Mouse (Mus musculus): Measurements from ENCODE around the gene 1700020D05Rik. TPM values are rescaled to one million over a fixed set of nuclear protein-coding genes. Genes with fewer than 3 reads are reported as not detected.

The 1700020D05Rik gene
- polyA plus RNA-seq, 1 experiment from 2014 or later: not detected

GRCm38 (mm10) chr19:5518721-5519120 is 15.1 kb upstream of the 1700020D05Rik start:
- WGBS: 83% methylated on average over 3 of the region's 3 CpGs
- Histone ChIP-seq H3K4me3 (ENCODE audit: low read length) (no peak overlapping the region), H3K4me1 (ENCODE audit: control insufficient read depth, insufficient read depth, low read length) (no peaks in the 10 kb centered on the region), H3K9ac (ENCODE audit: low read length) (no peak overlapping the region), H3K9me3 (replicated peaks; ENCODE audit: control insufficient read depth, low read length) (no peaks in the 10 kb centered on the region), H3K27me3 (ENCODE audit: control insufficient read depth, insufficient read depth, low read length) (no peaks in the 10 kb centered on the region), H3K27ac (ENCODE audit: low read length) (no peak overlapping the region), H3K36me3 (ENCODE audit: control insufficient read depth, insufficient read depth) (no peaks in the 10 kb centered on the region), H3K4me2 (ENCODE audit: low read depth, low read length) (no peak overlapping the region)
- no peak for ATAC-seq (replicated peaks; ENCODE audit: extremely low read depth, insufficient read depth, low FRiP score)

GRCm38 (mm10) chr19:5516906-5517505 is 13.4 kb upstream of the 1700020D05Rik start:
- Histone ChIP-seq H3K4me3 (ENCODE audit: low read length) (no peak overlapping the region), H3K9ac (ENCODE audit: low read length) (no peak overlapping the region), H3K9me3 (replicated peaks; ENCODE audit: control insufficient read depth, low read length) (no peaks in the 10 kb centered on the region), H3K4me2 (ENCODE audit: low read depth, low read length) (no peak overlapping the region), H3K36me3 (ENCODE audit: control insufficient read depth, insufficient read depth) (no peaks in the 10 kb centered on the region), H3K27me3 (ENCODE audit: control insufficient read depth, insufficient read depth, low read length) (no peaks in the 10 kb centered on the region), H3K27ac (ENCODE audit: low read length) (no peak overlapping the region), H3K4me1 (ENCODE audit: control insufficient read depth, insufficient read depth, low read length) (peaks cover 9% of the 10 kb centered on the region)
- WGBS: 77% methylated on average over 8 of the region's 8 CpGs
- no peak for ATAC-seq (replicated peaks; ENCODE audit: extremely low read depth, insufficient read depth, low FRiP score)

- ATAC-seq (replicated peaks; ENCODE audit: extremely low read depth, insufficient read depth, low FRiP score): no peak
- Histone ChIP-seq H3K4me2 (ENCODE audit: low read depth, low read length) (no peak overlapping the region), H3K27ac (ENCODE audit: low read length) (no peak overlapping the region), H3K9ac (ENCODE audit: low read length) (no peak overlapping the region), H3K4me1 (ENCODE audit: control insufficient read depth, insufficient read depth, low read length) (peaks cover 17% of the 10 kb centered on the region), H3K36me3 (ENCODE audit: control insufficient read depth, insufficient read depth) (no peaks in the 10 kb centered on the region), H3K27me3 (ENCODE audit: control insufficient read depth, insufficient read depth, low read length) (no peaks in the 10 kb centered on the region), H3K4me3 (ENCODE audit: low read length) (no peak overlapping the region), H3K9me3 (replicated peaks; ENCODE audit: control insufficient read depth, low read length) (no peaks in the 10 kb centered on the region)
- 87% methylated on average over 7 of the region's 7 CpGs for WGBS
These were observed 12.5 kb upstream of the 1700020D05Rik start for GRCm38 (mm10) chr19:5515840-5516777.

DNA sequence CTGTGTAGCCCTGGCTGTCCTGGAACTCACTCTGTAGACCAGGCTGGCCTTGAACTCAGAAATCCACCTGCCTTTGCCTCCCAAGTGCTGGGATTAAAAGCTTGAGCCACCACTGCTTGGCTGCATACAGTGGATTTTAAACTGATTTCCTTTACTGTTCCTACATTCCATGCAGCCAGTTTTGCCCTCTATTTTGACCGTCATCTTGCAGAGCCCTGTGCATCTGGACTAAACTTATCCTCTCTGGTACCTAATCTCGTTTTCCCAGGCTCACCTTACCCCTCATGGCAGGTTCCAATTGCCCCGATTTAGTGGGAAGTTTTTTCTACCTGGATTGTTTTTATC is 9.4 kb upstream of the 1700020D05Rik start:
- Histone ChIP-seq H3K9ac (ENCODE audit: low read length) (no peak overlapping the region), H3K27ac (ENCODE audit: low read length) (no peak overlapping the region; the same call in 1 of the 2 replicates), H3K4me2 (ENCODE audit: low read depth, low read length) (no peak overlapping the region), H3K4me3 (ENCODE audit: low read length) (no peak overlapping the region), H3K27me3 (ENCODE audit: control insufficient read depth, insufficient read depth, low read length) (no peaks in the 10 kb centered on the region), H3K36me3 (ENCODE audit: control insufficient read depth, insufficient read depth) (no peaks in the 10 kb centered on the region), H3K9me3 (replicated peaks; ENCODE audit: control insufficient read depth, low read length) (no peaks in the 10 kb centered on the region), H3K4me1 (ENCODE audit: control insufficient read depth, insufficient read depth, low read length) (peaks cover 26% of the 10 kb centered on the region)
- no peak for ATAC-seq (replicated peaks; ENCODE audit: extremely low read depth, insufficient read depth, low FRiP score)
- WGBS: 76% methylated on average over 3 of the region's 3 CpGs

GRCm38 (mm10) chr19:5512091-5513004 is 8.8 kb upstream of the 1700020D05Rik start:
- no peaks in the 10 kb centered on the region for H3K9me3 ChIP-seq (replicated peaks; ENCODE audit: control insufficient read depth, low read length)
- peak overlapping the region; percentile 49 for H3K4me2 ChIP-seq (ENCODE audit: low read depth, low read length)
- no peak for ATAC-seq (replicated peaks; ENCODE audit: extremely low read depth, insufficient read depth, low FRiP score)
- no peaks in the 10 kb centered on the region for H3K36me3 ChIP-seq (ENCODE audit: control insufficient read depth, insufficient read depth)
- peak overlapping the region; percentile 46 for H3K27ac ChIP-seq (ENCODE audit: low read length)
- H3K27me3 ChIP-seq (ENCODE audit: control insufficient read depth, insufficient read depth, low read length): no peaks in the 10 kb centered on the region
- H3K4me1 ChIP-seq (ENCODE audit: control insufficient read depth, insufficient read depth, low read length): peaks cover 26% of the 10 kb centered on the region
- no peak overlapping the region for H3K9ac ChIP-seq (ENCODE audit: low read length)
- 60% methylated on average over 12 of the region's 12 CpGs for WGBS
- H3K4me3 ChIP-seq (ENCODE audit: low read length): peak overlapping the region; percentile 10; the same call in 1 of the 2 replicates

DNA sequence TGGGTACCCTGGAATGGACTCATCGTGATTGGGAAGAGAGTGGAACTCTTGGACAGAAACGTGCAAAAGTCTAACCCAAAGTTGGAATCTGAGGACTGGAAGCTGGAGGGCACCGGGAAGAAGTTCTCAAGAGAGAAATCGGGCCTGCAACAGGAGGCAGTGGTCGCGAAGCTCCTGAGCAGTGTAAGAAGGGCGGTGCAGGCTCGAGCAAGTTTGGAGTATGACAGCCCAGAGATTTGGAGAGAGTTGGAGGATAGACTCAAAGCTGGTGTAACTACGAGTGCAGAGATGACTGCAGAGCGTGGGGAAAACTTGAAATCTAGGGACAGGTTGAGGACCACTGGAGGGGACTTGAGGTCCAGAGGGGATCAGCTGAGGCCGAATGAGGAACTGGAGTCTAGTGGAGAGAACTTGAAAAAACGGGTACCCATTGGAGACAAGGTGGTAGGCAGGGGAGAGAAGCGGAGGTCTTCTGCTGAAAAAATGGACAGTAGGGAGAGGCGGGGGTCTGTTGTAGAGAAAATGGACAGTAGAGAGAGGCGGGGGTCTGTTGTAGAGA is 7.6 kb upstream of the 1700020D05Rik start:
- peak overlapping the region; percentile 95 for H3K4me2 ChIP-seq (ENCODE audit: low read depth, low read length)
- WGBS: 43% methylated on average over 15 of the region's 15 CpGs
- ATAC-seq (replicated peaks; ENCODE audit: extremely low read depth, insufficient read depth, low FRiP score): no peak; the same call in 1 of the 2 replicates
- H3K4me1 ChIP-seq (ENCODE audit: control insufficient read depth, insufficient read depth, low read length): peaks cover 26% of the 10 kb centered on the region
- H3K27ac ChIP-seq (ENCODE audit: low read length): peak overlapping the region; percentile 15
- H3K4me3 ChIP-seq (ENCODE audit: low read length): peak overlapping the region; percentile 54
- no peaks in the 10 kb centered on the region for H3K27me3 ChIP-seq (ENCODE audit: control insufficient read depth, insufficient read depth, low read length)
- H3K36me3 ChIP-seq (ENCODE audit: control insufficient read depth, insufficient read depth): no peaks in the 10 kb centered on the region
- no peaks in the 10 kb centered on the region for H3K9me3 ChIP-seq (replicated peaks; ENCODE audit: control insufficient read depth, low read length)
- H3K9ac ChIP-seq (ENCODE audit: low read length): peak overlapping the region; percentile 66

- peak; percentile 99 for ATAC-seq (replicated peaks; ENCODE audit: extremely low read depth, insufficient read depth, low FRiP score)
- Histone ChIP-seq H3K36me3 (ENCODE audit: control insufficient read depth, insufficient read depth) (no peaks in the 10 kb centered on the region), H3K4me3 (ENCODE audit: low read length) (peak within 1 kb of the TSS; percentile 54), H3K9me3 (replicated peaks; ENCODE audit: control insufficient read depth, low read length) (no peaks in the 10 kb centered on the region), H3K27me3 (ENCODE audit: control insufficient read depth, insufficient read depth, low read length) (no peaks in the 10 kb centered on the region), H3K4me1 (ENCODE audit: control insufficient read depth, insufficient read depth, low read length) (peaks cover 26% of the 10 kb centered on the region), H3K4me2 (ENCODE audit: low read depth, low read length) (peak within 1 kb of the TSS; percentile 95), H3K9ac (ENCODE audit: low read length) (peak within 1 kb of the TSS; percentile 77), H3K27ac (ENCODE audit: low read length) (peak within 1 kb of the TSS; percentile 72)
- 2% methylated on average over 47 of the region's 47 CpGs for WGBS
These were observed 6.7 kb upstream of the 1700020D05Rik start, which contains the start of gene Snx32 for GRCm38 (mm10) chr19:5510031-5511026. Gene Snx32, minus strand, starts transcription at chr19:5510538.

Data from heart, embryonic 16.5 days (tissue).